ENCODE assay signal across 13 mouse cellular contexts in the genomic region with DNA sequence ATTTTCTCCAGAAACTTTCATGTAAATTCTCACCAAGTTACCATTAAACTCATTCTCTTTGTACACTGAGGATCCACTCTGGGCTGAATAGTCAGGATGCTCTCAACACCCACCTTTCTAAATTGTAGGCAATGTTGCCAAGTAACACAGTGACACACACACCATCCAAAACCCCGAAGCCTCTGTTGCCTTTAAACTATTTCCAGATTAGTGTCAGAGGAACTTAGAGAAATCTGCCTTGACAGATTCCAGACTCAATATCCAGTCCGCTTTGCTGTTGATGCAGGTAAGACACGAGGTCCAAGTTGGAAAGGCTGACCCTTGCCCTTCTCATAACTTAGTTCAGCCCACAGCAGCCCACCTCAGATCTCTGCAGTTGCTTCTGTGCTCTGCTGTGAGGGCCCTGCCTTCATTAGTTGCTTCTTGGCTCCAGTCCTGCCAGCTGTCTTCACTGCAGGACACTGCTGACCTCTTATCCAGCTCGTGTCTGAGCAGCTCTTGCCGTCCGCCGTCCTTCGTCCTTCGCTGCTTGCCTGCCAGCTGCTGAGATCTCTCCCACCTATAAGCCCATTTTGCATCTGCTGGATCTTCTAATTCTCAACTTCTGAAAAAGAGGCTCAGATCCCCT.
A peak's percentile ranks its signal among the peaks of the same experiment; 100 is the strongest.
DNase-seq lines count a peak whose midpoint lies in the region; ATAC-seq lines count a peak whose summit lies in the region.
"Had no signal": no experiment of that assay in that cellular context is flagged by ENCODE, and none has a peak within 500 bp of the region (broad histone marks: within the 10 kb centered on the region; RNA-seq: fewer than 3 reads in every experiment).

No protein-coding gene starts in this region.

- DNase-seq in hindbrain, embryonic 11.5 days (ENCODE audit: low spot score) = peak; percentile 2
- DNase-seq in adrenal gland, postnatal 14 days = peak; percentile 17
- peak; percentile 39 to 61 for DNase-seq in heart, postnatal 14 days
- DNase-seq in liver = no peak
- no peak for DNase-seq in spleen, adult 18-20 months
- DNase-seq in ovary, postnatal 10 days (ENCODE audit: low spot score) = no peak
- DNase-seq: cerebellum, adult 9-10 months; kidney, adult 9 months had no signal

- 56% methylated on average over 9 of the region's 9 CpGs for WGBS in hindbrain, embryonic 11.5 days
- 46% methylated on average over 9 of the region's 9 CpGs for WGBS in hindbrain, embryonic 12.5 days
- 49% methylated on average over 9 of the region's 9 CpGs for WGBS in embryonic facial prominence, embryonic 15.5 days

- no peak overlapping the region for H3K9ac ChIP-seq in hindbrain, embryonic 11.5 days (ENCODE audit: low read depth, low read length)
- H3K9ac ChIP-seq in hindbrain, embryonic 12.5 days = no peak overlapping the region
- no peak overlapping the region for H3K9ac ChIP-seq in embryonic facial prominence, embryonic 15.5 days
- H3K9ac ChIP-seq: limb, embryonic 12.5 days had no signal

- no peak overlapping the region for H3K27ac ChIP-seq in hindbrain, embryonic 11.5 days (ENCODE audit: low read depth, low read length)
- H3K27ac ChIP-seq in hindbrain, embryonic 12.5 days = no peak overlapping the region
- 0 out of 2 replicates have a peak overlapping the region, but pooled peaks have one; percentile 14 for H3K27ac ChIP-seq in embryonic facial prominence, embryonic 15.5 days (replicated peaks)
- H3K27ac ChIP-seq: limb, embryonic 12.5 days had no signal

- no peak for ATAC-seq in hindbrain, embryonic 11.5 days (ENCODE audit: low FRiP score)
- no peak for ATAC-seq in hindbrain, embryonic 12.5 days (ENCODE audit: low FRiP score)
- ATAC-seq in embryonic facial prominence, embryonic 15.5 days (ENCODE audit: insufficient number of reproducible peaks, low FRiP score, low TSS enrichment, low read depth) = no peak

- H3K4me2 ChIP-seq in hindbrain, embryonic 11.5 days (replicated peaks; ENCODE audit: low read depth, low read length) = no peak overlapping the region
- H3K4me2 ChIP-seq in hindbrain, embryonic 12.5 days (replicated peaks) = no peak overlapping the region
- H3K4me2 ChIP-seq in embryonic facial prominence, embryonic 15.5 days (replicated peaks) = no peak overlapping the region
- H3K4me2 ChIP-seq: limb, embryonic 12.5 days; midbrain, embryonic 11.5 days had no signal

- no peaks in the 10 kb centered on the region for H3K4me1 ChIP-seq in hindbrain, embryonic 11.5 days (replicated peaks; ENCODE audit: control insufficient read depth, insufficient read depth, low read length)
- no peaks in the 10 kb centered on the region; the same call in 1 of the 2 replicates for H3K4me1 ChIP-seq in hindbrain, embryonic 12.5 days
- H3K4me1 ChIP-seq in embryonic facial prominence, embryonic 15.5 days = peaks cover 11% of the 10 kb centered on the region; the same call in 1 of the 2 replicates

- no peaks in the 10 kb centered on the region for H3K36me3 ChIP-seq in hindbrain, embryonic 11.5 days (ENCODE audit: control insufficient read depth, insufficient read depth, low read length)
- H3K36me3 ChIP-seq in hindbrain, embryonic 12.5 days = no peaks in the 10 kb centered on the region
- no peaks in the 10 kb centered on the region for H3K36me3 ChIP-seq in embryonic facial prominence, embryonic 15.5 days
- H3K36me3 ChIP-seq: limb, embryonic 12.5 days had no signal

- no peak overlapping the region for H3K4me3 ChIP-seq in hindbrain, embryonic 11.5 days (ENCODE audit: low read depth, low read length)
- no peak overlapping the region for H3K4me3 ChIP-seq in hindbrain, embryonic 12.5 days
- no peak overlapping the region for H3K4me3 ChIP-seq in embryonic facial prominence, embryonic 15.5 days (replicated peaks)
- H3K4me3 ChIP-seq: limb, embryonic 12.5 days had no signal

- intact Hi-C loops in heart, postnatal 14 days (cut with DNase I) = no loop called here

- no peaks in the 10 kb centered on the region for H3K9me3 ChIP-seq in hindbrain, embryonic 11.5 days (ENCODE audit: control insufficient read depth, low read length)
- H3K9me3 ChIP-seq in hindbrain, embryonic 12.5 days (replicated peaks) = no peaks in the 10 kb centered on the region
- H3K9me3 ChIP-seq in embryonic facial prominence, embryonic 15.5 days (replicated peaks) = no peaks in the 10 kb centered on the region
- H3K9me3 ChIP-seq: limb, embryonic 12.5 days had no signal

- no peaks in the 10 kb centered on the region for H3K27me3 ChIP-seq in hindbrain, embryonic 11.5 days (ENCODE audit: control insufficient read depth, insufficient read depth, low read length)
- no peaks in the 10 kb centered on the region for H3K27me3 ChIP-seq in hindbrain, embryonic 12.5 days
- H3K27me3 ChIP-seq in embryonic facial prominence, embryonic 15.5 days = no peaks in the 10 kb centered on the region
- H3K27me3 ChIP-seq: CH12.LX; limb, embryonic 12.5 days had no signal

Comparison
In these comparisons a context has a peak if more than half of its experiments do, and no peak if none do; other contexts are left out.
1. DNase-seq: peak in hindbrain, embryonic 11.5 days (single experiment), adrenal gland, postnatal 14 days (single experiment) and heart, postnatal 14 days (2 of 2); none in liver (single experiment), spleen, adult 18-20 months (0 of 2) and ovary, postnatal 10 days (single experiment).